Mouse (Mus musculus): ENCODE data around the gene Asz1. TPM values are rescaled to one million over a fixed set of nuclear protein-coding genes. Genes with fewer than 3 reads are reported as not detected.

The Asz1 gene
- polyA plus RNA-seq, 1 experiment from 2014 or later, result 0.32 TPM

DNA sequence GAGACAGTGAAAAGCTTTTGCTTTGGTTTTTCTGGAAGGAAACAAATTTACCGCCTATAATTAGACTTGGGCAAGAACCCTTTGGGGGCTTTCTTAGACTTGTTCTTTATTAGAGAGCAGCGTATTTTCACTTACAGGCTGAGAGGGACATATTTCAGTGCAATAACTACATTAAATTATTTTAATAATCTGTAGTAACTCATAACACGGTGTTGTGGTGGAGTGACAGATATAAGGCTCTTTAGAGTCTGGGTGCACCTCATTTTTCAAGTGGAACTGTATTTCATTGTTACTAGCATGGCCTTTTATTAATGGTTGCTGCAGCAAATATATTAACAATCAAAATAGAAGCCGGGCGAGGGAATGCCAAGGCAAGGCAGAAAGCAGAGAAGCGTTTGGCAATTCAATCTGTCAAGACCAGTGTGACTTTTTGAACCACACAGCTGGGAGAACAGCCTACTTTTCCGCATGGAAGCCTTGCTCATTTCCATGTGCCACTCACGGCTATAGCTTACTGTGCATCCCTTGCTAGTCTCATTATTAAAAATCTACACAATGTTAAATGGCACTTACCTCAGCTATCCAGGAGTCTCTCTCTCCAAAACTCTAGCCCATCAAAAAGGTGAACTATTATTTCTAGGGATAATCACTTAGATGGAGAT is 84.6 kb downstream of the Asz1 start:
- Histone ChIP-seq H3K27ac (ENCODE audit: low read length) (no peak overlapping the region), H3K4me1 (ENCODE audit: insufficient read depth, low read length) (no peaks in the 10 kb centered on the region), H3K9me3 (ENCODE audit: low read length) (no peaks in the 10 kb centered on the region), H3K4me2 (replicated peaks; ENCODE audit: low read depth, low read length) (no peak overlapping the region), H3K4me3 (ENCODE audit: low read length) (no peak overlapping the region), H3K9ac (replicated peaks; ENCODE audit: low read length) (no peak overlapping the region), H3K36me3 (ENCODE audit: insufficient read depth, low read length) (no peaks in the 10 kb centered on the region), H3K27me3 (ENCODE audit: insufficient read depth, low read length) (peaks cover 10% of the 10 kb centered on the region)
- WGBS, result 50% methylated on average over 8 of the region's 8 CpGs
- no peak for ATAC-seq (ENCODE audit: low FRiP score, low TSS enrichment)

DNA sequence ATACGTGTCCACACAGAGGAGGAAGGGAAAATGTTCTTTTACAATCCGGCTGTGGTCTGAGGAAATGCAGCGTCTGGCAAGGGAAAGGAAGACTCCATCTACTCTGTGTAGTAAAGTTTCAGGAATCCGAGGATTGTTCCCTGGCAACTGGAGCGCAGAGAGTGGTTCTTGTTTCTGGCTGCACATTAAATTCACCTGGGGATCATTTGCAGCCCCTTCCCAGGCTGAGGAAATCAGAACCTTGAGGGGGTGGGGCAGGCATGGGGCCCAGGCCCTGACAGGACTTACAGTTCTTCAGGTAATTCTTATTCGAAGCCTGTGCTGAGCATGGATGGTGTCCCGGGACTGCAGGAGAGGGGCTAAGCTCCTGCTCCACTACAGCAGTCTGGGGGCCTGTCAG is 95.5 kb downstream of the Asz1 start:
- Histone ChIP-seq H3K9ac (replicated peaks; ENCODE audit: low read length) (no peak overlapping the region), H3K4me3 (ENCODE audit: low read length) (no peak overlapping the region), H3K27me3 (ENCODE audit: insufficient read depth, low read length) (no peaks in the 10 kb centered on the region), H3K4me1 (ENCODE audit: insufficient read depth, low read length) (no peaks in the 10 kb centered on the region), H3K9me3 (ENCODE audit: low read length) (no peaks in the 10 kb centered on the region), H3K4me2 (replicated peaks; ENCODE audit: low read depth, low read length) (no peak overlapping the region), H3K27ac (ENCODE audit: low read length) (no peak overlapping the region), H3K36me3 (ENCODE audit: insufficient read depth, low read length) (no peaks in the 10 kb centered on the region)
- WGBS, result 73% methylated on average over 7 of the region's 7 CpGs
- ATAC-seq (ENCODE audit: low FRiP score, low TSS enrichment), result no peak

DNA sequence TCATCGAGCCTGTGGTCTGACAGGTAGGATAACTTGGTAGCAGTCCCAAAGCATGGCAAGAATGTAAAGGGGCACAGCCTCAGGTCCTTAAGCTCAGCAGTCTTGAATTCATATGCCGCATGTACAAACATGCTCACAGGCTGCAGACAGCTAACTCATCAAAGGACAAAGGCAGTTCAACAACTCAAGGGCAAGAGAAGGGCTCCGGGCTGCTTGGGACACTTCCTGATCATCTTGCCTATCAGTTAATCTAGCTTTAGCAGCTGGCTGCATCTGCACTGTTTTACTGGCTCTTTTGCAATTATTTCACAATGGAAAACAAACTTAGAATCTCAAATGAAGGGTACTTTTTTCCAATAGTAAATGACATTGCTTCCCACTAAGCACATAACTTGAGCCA is 101.5 kb downstream of the Asz1 start:
- ATAC-seq (ENCODE audit: low FRiP score, low TSS enrichment), result no peak
- Histone ChIP-seq H3K36me3 (ENCODE audit: insufficient read depth, low read length) (no peaks in the 10 kb centered on the region), H3K9me3 (ENCODE audit: low read length) (no peaks in the 10 kb centered on the region), H3K4me1 (ENCODE audit: insufficient read depth, low read length) (no peaks in the 10 kb centered on the region), H3K4me2 (replicated peaks; ENCODE audit: low read depth, low read length) (no peak overlapping the region), H3K9ac (replicated peaks; ENCODE audit: low read length) (no peak overlapping the region), H3K27ac (ENCODE audit: low read length) (no peak overlapping the region), H3K4me3 (ENCODE audit: low read length) (no peak overlapping the region), H3K27me3 (ENCODE audit: insufficient read depth, low read length) (no peaks in the 10 kb centered on the region)
- 62% methylated on average over 3 of the region's 3 CpGs for WGBS

DNA sequence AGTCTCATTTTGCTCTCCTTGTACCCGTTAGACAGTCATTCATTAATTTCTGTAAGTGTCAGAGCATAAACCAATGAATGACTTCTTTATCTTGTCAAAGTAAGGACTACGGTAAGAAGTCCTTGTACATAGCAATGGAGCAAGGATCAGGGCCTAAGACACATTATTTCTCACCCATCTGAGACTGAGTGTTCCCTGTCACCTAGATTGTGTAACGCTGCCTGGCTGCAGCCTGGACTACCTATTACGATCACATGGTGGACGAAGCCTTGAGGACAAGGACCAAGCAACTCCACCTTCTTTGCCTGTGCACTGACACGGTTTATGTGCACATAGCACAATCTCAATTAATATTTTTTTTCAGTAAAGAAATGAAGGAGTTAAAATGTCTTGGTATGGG is 106.8 kb downstream of the Asz1 start:
- Histone ChIP-seq H3K27ac (ENCODE audit: low read length) (no peak overlapping the region), H3K4me1 (ENCODE audit: insufficient read depth, low read length) (no peaks in the 10 kb centered on the region), H3K9me3 (ENCODE audit: low read length) (no peaks in the 10 kb centered on the region), H3K4me2 (replicated peaks; ENCODE audit: low read depth, low read length) (no peak overlapping the region), H3K4me3 (ENCODE audit: low read length) (no peak overlapping the region), H3K9ac (replicated peaks; ENCODE audit: low read length) (no peak overlapping the region), H3K27me3 (ENCODE audit: insufficient read depth, low read length) (no peaks in the 10 kb centered on the region), H3K36me3 (ENCODE audit: insufficient read depth, low read length) (no peaks in the 10 kb centered on the region)
- no peak for ATAC-seq (ENCODE audit: low FRiP score, low TSS enrichment)
- 89% methylated on average over 6 of the region's 6 CpGs for WGBS

Other genes with a start within 250 kb of the Asz1 start
- gene Wnt2, start 78.5 kb downstream of the Asz1 start, polyA plus RNA-seq (2015; fragmentation: Nextera tagmentation; extraction: Ambion mirVana), result 0.89 and 3.8 TPM in 2 replicates
- 4.8 TPM in 2 replicates for gene Cftr, start 61.6 kb upstream of the Asz1 start, polyA plus RNA-seq (2015; fragmentation: Nextera tagmentation; extraction: Ambion mirVana)